Mouse (Mus musculus): ENCODE data around the gene Crygs.

DNA sequence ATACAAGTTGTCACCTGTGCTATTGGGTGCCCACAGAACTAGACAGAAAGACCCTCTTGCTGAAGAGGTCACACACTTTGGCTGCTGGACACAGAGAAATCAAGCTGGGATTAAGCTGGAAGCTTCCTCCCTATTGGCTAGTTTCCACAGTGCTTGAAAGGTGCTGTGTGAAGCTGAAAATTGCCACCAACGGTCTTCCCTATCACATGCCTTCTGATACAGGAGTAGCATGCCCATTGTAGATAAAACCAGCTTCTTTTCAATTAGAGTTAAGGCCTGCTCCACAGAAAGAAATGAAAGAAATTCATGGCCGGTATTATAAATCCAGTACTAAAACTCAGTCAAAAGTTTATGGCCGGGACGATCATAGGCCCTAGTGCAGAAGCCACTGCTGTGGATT lies 41.3 kb upstream of the Crygs start:
- TF ChIP-seq CTCF (IDR thresholded peaks at IDR 0.05; ENCODE audit: extremely low read depth, insufficient read depth, low read length) (no peak), POLR2A (IDR thresholded peaks at IDR 0.05; ENCODE audit: extremely low read depth, insufficient read depth, low read length) (no peak)

Data from cortical plate, adult 2 months (tissue).